Mouse (Mus musculus) midbrain, embryonic 15.5 days (tissue): ENCODE data around the gene Ano7. TPM values are rescaled to one million over a fixed set of nuclear protein-coding genes. Genes with fewer than 3 reads are reported as not detected.
"Not testable (repeated sequence)": the region's sequence is repeated elsewhere in the genome, so short reads cannot be mapped to it uniquely, and the experiment has no call there.

Source experiments
- ATAC-seq: fragments of 200-750 bp; cut with Nextera tagmentation; replicated peaks from 2 replicates; pipeline ENCODE4 v1.8.0; 2017; ENCODE audit warnings: moderate TSS enrichment
- H3K27ac ChIP-seq: fragments of 300-500 bp; sonication (generic); 2 replicates; pipeline ENCODE4 v1.5.1; 2015; ENCODE audit warnings: mild to moderate bottlenecking, inconsistent platforms
- H3K27me3 ChIP-seq: fragments of 300-500 bp; sonication (generic); replicated peaks from 2 replicates; pipeline ENCODE4 v1.6.1; 2015; ENCODE audit warnings: inconsistent platforms
- H3K36me3 ChIP-seq: fragments of 300-500 bp; sonication (generic); replicated peaks from 2 replicates; pipeline ENCODE4 v1.6.1; 2015; ENCODE audit warnings: inconsistent platforms
- H3K4me1 ChIP-seq: fragments of 300-500 bp; sonication (generic); 2 replicates; pipeline ENCODE4 v1.6.1; 2015; ENCODE audit warnings: inconsistent platforms
- H3K4me2 ChIP-seq: fragments of 300-500 bp; sonication (generic); 2 replicates; pipeline ENCODE4 v1.6.1; 2015; ENCODE audit warnings: inconsistent platforms, mild to moderate bottlenecking, moderate library complexity
- H3K4me3 ChIP-seq: fragments of 300-500 bp; sonication (generic); 2 replicates; pipeline ENCODE4 v1.5.1; 2015; ENCODE audit warnings: mild to moderate bottlenecking, inconsistent platforms
- H3K9ac ChIP-seq: fragments of 300-500 bp; sonication (generic); 2 replicates; pipeline ENCODE4 v1.6.1; 2015; ENCODE audit warnings: mild to moderate bottlenecking, inconsistent platforms
- H3K9me3 ChIP-seq: fragments of 300-500 bp; sonication (generic); 2 replicates; pipeline ENCODE4 v1.6.1; 2016; ENCODE audit warnings: inconsistent platforms
- WGBS: fragments of 180-500 bp; shearing (Covaris S2); methylation state at CpG from one replicate; pipeline ENCODE4 v1.1.7; 2015; ENCODE audit warnings: mixed read lengths; 5-methylcytosine and 5-hydroxymethylcytosine counted together
- polyA plus RNA-seq: library from polyadenylated mRNA; unstranded; fragments of >200 nt; fragmentation: Nextera tagmentation; extraction: Ambion mirVana; gene quantifications from 2 replicates; pipeline ENCODE4 v1.2.1, GENCODE M21; 2015

Gene Ano7
- polyA plus RNA-seq, 1 experiment from 2014 or later = 0.94 TPM

- WGBS = 76% methylated on average over 5 of the region's 5 CpGs
- H3K4me1 ChIP-seq = no peaks in the 10 kb centered on the region
- no peak overlapping the region for H3K27ac ChIP-seq
Measured at GRCm38 (mm10) chr1:93379117-93379516, 5.4 kb downstream of the Ano7 start.

GRCm38 (mm10) chr1:93387198-93387597, 13.5 kb downstream of the Ano7 start:
- Histone ChIP-seq H3K4me1 (no peaks in the 10 kb centered on the region), H3K4me2 (no peak overlapping the region), H3K9ac (no peak overlapping the region), H3K4me3 (no peak overlapping the region), H3K27ac (no peak overlapping the region), H3K27me3 (no peaks in the 10 kb centered on the region), H3K9me3 (no peaks in the 10 kb centered on the region), H3K36me3 (no peaks in the 10 kb centered on the region)
- whole genome bisulfite sequencing = 82% methylated on average over 2 of the region's 2 CpGs
- ATAC-seq = no peak

More at GRCm38 (mm10) chr1:93379117-93379516, 5.4 kb downstream of the Ano7 start:
- Histone ChIP-seq H3K9ac (no peak overlapping the region), H3K4me2 (no peak overlapping the region), H3K4me3 (no peak overlapping the region), H3K9me3 (no peaks in the 10 kb centered on the region), H3K27me3 (no peaks in the 10 kb centered on the region), H3K36me3 (no peaks in the 10 kb centered on the region)
- ATAC-seq = no peak

- no peaks in the 10 kb centered on the region for H3K36me3 ChIP-seq
- WGBS = 73% methylated on average over 2 of the region's 2 CpGs
- H3K27ac ChIP-seq = no peak overlapping the region
- no peak overlapping the region for H3K4me2 ChIP-seq
- no peak for ATAC-seq
- H3K4me3 ChIP-seq = no peak overlapping the region
- H3K4me1 ChIP-seq = no peaks in the 10 kb centered on the region
- no peaks in the 10 kb centered on the region for H3K27me3 ChIP-seq
- H3K9me3 ChIP-seq = no peaks in the 10 kb centered on the region
- H3K9ac ChIP-seq = no peak overlapping the region
Measured at GRCm38 (mm10) chr1:93388906-93389305, 15.2 kb downstream of the Ano7 start.

GRCm38 (mm10) chr1:93401191-93402052, 27.7 kb downstream of the Ano7 start:
- WGBS = 27% methylated on average over 38 of the region's 38 CpGs
- Histone ChIP-seq H3K27me3 (no peaks in the 10 kb centered on the region), H3K4me1 (no peaks in the 10 kb centered on the region), H3K9me3 (no peaks in the 10 kb centered on the region), H3K4me3 (peak overlapping the region; percentile 22), H3K4me2 (peak overlapping the region; percentile 41), H3K27ac (no peak overlapping the region), H3K9ac (no peak overlapping the region), H3K36me3 (no peaks in the 10 kb centered on the region)
- no peak for ATAC-seq

GRCm38 (mm10) chr1:93403403-93403802, 29.7 kb downstream of the Ano7 start:
- no peak for ATAC-seq
- no peak overlapping the region for H3K9ac ChIP-seq
- no peaks in the 10 kb centered on the region for H3K27me3 ChIP-seq
- H3K4me2 ChIP-seq = no peak overlapping the region
- peaks cover 14% of the 10 kb centered on the region for H3K36me3 ChIP-seq
- H3K4me1 ChIP-seq = no peaks in the 10 kb centered on the region
- no peaks in the 10 kb centered on the region for H3K9me3 ChIP-seq
- no peak overlapping the region for H3K27ac ChIP-seq
- no peak overlapping the region for H3K4me3 ChIP-seq
- 88% methylated on average over 4 of the region's 4 CpGs for WGBS

- H3K27ac ChIP-seq = no peak overlapping the region
- no peaks in the 10 kb centered on the region for H3K9me3 ChIP-seq
- no peak overlapping the region for H3K4me2 ChIP-seq
- peaks cover 34% of the 10 kb centered on the region; the same call in 1 of the 2 replicates for H3K36me3 ChIP-seq
- WGBS = 87% methylated on average over 6 of the region's 6 CpGs
- no peak overlapping the region for H3K4me3 ChIP-seq
- H3K27me3 ChIP-seq = no peaks in the 10 kb centered on the region
- H3K9ac ChIP-seq = no peak overlapping the region
- no peaks in the 10 kb centered on the region for H3K4me1 ChIP-seq
- no peak for ATAC-seq
Measured at GRCm38 (mm10) chr1:93432087-93432486, 58.4 kb downstream of the Ano7 start.

GRCm38 (mm10) chr1:93439321-93439720, 65.6 kb downstream of the Ano7 start:
- Histone ChIP-seq H3K9ac (no peak overlapping the region), H3K27ac (no peak overlapping the region), H3K4me1 (0 out of 2 replicates have a peak, but pooled peaks cover 2% of the 10 kb centered on the region), H3K4me2 (no peak overlapping the region), H3K27me3 (no peaks in the 10 kb centered on the region), H3K9me3 (no peaks in the 10 kb centered on the region), H3K36me3 (no peaks in the 10 kb centered on the region; the same call in 1 of the 2 replicates), H3K4me3 (no peak overlapping the region)
- 92% methylated on average over 1 of the region's 1 CpGs for WGBS
- ATAC-seq = no peak

- Histone ChIP-seq H3K27ac (peak overlapping the region; percentile 51), H3K9me3 (no peaks in the 10 kb centered on the region), H3K27me3 (no peaks in the 10 kb centered on the region), H3K4me2 (peak overlapping the region; percentile 96), H3K9ac (peak overlapping the region; percentile 55), H3K4me3 (peak overlapping the region; percentile 62), H3K36me3 (no peaks in the 10 kb centered on the region), H3K4me1 (peaks cover 16% of the 10 kb centered on the region)
- peak; percentile 79 for ATAC-seq
- 7% methylated on average over 18 of the region's 18 CpGs for WGBS
Measured at GRCm38 (mm10) chr1:93444405-93445110, 70.8 kb downstream of the Ano7 start.

GRCm38 (mm10) chr1:93445111-93445821, 71.5 kb downstream of the Ano7 start:
- no peaks in the 10 kb centered on the region for H3K27me3 ChIP-seq
- peak overlapping the region; percentile 51 for H3K27ac ChIP-seq
- WGBS = under 1% methylated on average over 67 of the region's 84 CpGs
- H3K4me3 ChIP-seq = peak overlapping the region; percentile 62
- no peaks in the 10 kb centered on the region for H3K36me3 ChIP-seq
- peak overlapping the region; percentile 55 for H3K9ac ChIP-seq
- peak overlapping the region; percentile 96 for H3K4me2 ChIP-seq
- peak; percentile 89 for ATAC-seq
- no peaks in the 10 kb centered on the region for H3K9me3 ChIP-seq
- H3K4me1 ChIP-seq = peaks cover 16% of the 10 kb centered on the region

GRCm38 (mm10) chr1:93445822-93446162, 72.1 kb downstream of the Ano7 start:
- Histone ChIP-seq H3K9ac (peak overlapping the region; percentile 55), H3K9me3 (no peaks in the 10 kb centered on the region), H3K36me3 (no peaks in the 10 kb centered on the region), H3K4me1 (peaks cover 16% of the 10 kb centered on the region), H3K4me2 (peak overlapping the region; percentile 96), H3K4me3 (peak overlapping the region; percentile 62), H3K27me3 (no peaks in the 10 kb centered on the region), H3K27ac (peak overlapping the region; percentile 51; the same call in 1 of the 2 replicates)
- 13% methylated on average over 3 of the region's 3 CpGs for WGBS
- peak; percentile 19; the same call in 1 of the 2 replicates for ATAC-seq

GRCm38 (mm10) chr1:93450118-93450517, 76.4 kb downstream of the Ano7 start:
- H3K27me3 ChIP-seq, H3K9me3 ChIP-seq, ATAC-seq, H3K4me2 ChIP-seq, H3K4me1 ChIP-seq, H3K36me3 ChIP-seq, H3K4me3 ChIP-seq, H3K9ac ChIP-seq, H3K27ac ChIP-seq: not testable (repeated sequence)
- WGBS = 78% methylated on average over 5 of the region's 5 CpGs

GRCm38 (mm10) chr1:93453721-93454255, 80.1 kb downstream of the Ano7 start:
- no peaks in the 10 kb centered on the region for H3K27me3 ChIP-seq
- no peaks in the 10 kb centered on the region for H3K36me3 ChIP-seq
- H3K9ac ChIP-seq = no peak overlapping the region
- no peaks in the 10 kb centered on the region for H3K9me3 ChIP-seq
- H3K4me3 ChIP-seq = no peak overlapping the region
- no peaks in the 10 kb centered on the region for H3K4me1 ChIP-seq
- H3K4me2 ChIP-seq = no peak overlapping the region
- ATAC-seq = no peak
- no peak overlapping the region for H3K27ac ChIP-seq
